Mouse (Mus musculus): ENCODE measurements around the gene Taf5l. TPM values are rescaled to one million over a fixed set of nuclear protein-coding genes. Genes with fewer than 3 reads are reported as not detected.

Gene Taf5l
- total and polyA plus RNA-seq, 3 experiments = 86.3 to 88.4 TPM; not detected in 1

DNA sequence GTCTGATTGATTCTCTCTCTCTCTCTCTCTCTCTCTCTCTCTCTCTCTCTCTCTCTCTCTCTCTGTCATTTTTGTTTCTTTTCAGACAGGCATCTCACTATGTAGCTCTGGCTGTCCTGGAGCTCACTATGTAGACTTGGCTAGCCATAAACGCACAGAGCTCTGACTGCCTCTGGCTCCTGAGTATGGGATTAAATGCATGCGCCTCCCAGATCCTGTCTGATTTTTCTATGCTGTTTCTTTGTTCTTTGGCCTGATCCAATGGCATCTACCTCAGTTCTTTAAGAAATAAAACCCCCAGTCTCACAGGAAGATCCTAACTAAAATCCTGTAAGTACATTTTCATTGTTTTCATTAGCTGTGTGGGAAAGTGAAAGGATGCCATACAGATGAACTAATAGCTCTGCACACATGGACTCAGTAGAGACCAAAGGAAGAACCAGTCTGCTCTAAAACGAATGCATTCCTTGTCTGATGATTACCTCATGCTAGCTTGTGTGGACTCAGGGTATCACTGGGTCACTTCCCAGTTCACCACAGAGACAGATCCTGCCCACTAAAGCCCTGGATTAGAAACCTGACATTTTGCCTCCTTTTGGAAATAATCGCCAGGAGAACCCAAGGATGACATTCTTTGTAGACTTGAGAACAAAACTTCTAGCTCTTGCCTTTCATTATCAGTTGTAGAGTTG is 46.0 kb upstream of the Taf5l start:
- Histone ChIP-seq H3K79me2 (ENCODE audit: control insufficient read depth, insufficient read depth, low read length, poor library complexity) (no peaks in the 10 kb centered on the region), H3K36me3 (ENCODE audit: control insufficient read depth in 1 of 2, insufficient read depth in 2 of 2, low read length in 2 of 2) (no peaks in the 10 kb centered on the region), H3K27ac (ENCODE audit: control insufficient read depth, low read depth, low read length) (no peak overlapping the region), H3K9ac (ENCODE audit: control insufficient read depth, low read depth, low read length, poor library complexity, severe bottlenecking) (no peak overlapping the region), H3K27me3 (ENCODE audit: control insufficient read depth in 1 of 2, insufficient read depth in 2 of 2, low read length in 2 of 2) (no peaks in the 10 kb centered on the region), H3K4me3 (ENCODE audit: control insufficient read depth in 1 of 2, insufficient read depth in 1 of 2, low read depth in 2 of 2, low read length in 2 of 2) (no peak overlapping the region), H3K9me3 (replicated peaks; ENCODE audit: insufficient read depth, low read length) (no peaks in the 10 kb centered on the region), H3K4me1 (ENCODE audit: control insufficient read depth in 1 of 2, insufficient read depth in 2 of 2, low read length in 2 of 2) (no peaks in the 10 kb centered on the region)
- TF ChIP-seq USF1 (IDR thresholded peaks at IDR 0.05; ENCODE audit: low read depth, low read length) (no peak), KAT2A (conservative IDR thresholded peaks at IDR 0.05; ENCODE audit: low read depth, low read length) (no peak), NELFE (IDR thresholded peaks at IDR 0.05; ENCODE audit: low read depth, low read length) (no peak), MAX (IDR thresholded peaks at IDR 0.05; ENCODE audit: low read length) (no peak), BHLHE40 (IDR thresholded peaks at IDR 0.05; ENCODE audit: borderline replicate concordance, low read depth, low read length) (no peak), CHD1 (IDR thresholded peaks at IDR 0.05; ENCODE audit: low read depth, low read length) (no peak), MEF2A (IDR thresholded peaks at IDR 0.05; ENCODE audit: extremely low read depth, insufficient replicate concordance, low read depth, low read length, poor library complexity, severe bottlenecking) (no peak), RCOR1 (IDR thresholded peaks at IDR 0.05; ENCODE audit: low read depth, low read length) (no peak)
- DNase-seq (ENCODE audit: low read depth, low spot score) = no peak

DNA sequence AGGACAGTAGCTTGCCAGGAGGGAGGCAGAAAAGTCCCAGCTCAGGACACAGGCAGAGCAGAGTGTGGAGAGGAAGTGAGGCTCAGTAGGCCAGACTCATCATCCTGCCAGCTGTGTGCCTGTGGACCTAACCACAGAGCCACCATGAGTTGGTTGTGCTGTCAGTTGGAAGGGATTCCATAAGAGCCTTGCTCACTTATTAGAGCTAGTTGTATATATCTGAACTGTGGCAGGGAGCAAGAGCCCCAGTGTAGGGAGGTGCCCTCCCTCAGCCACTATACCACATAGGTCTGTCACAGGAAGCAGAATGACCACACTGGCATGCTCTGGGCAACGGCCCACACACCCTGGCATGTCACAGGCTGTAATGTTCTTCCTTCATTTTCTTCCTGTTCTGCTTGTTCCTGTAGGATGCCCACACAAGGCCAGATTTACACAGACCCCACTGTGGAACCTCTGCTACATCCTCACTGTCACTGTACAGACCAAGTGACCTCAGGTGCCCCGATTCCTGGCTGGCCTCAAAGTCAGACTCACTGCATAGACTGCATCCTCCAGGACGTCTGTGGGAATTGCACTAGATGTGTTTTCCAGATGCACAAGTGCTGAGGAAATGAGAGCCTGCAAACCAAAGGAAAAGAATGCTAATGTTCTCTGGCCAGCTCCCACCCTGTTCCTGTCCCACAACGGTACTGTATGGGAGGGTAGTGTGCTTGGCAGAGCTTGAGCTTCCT is 45.3 kb upstream of the Taf5l start:
- no peak for TF ChIP-seq GATA1 (IDR thresholded peaks at IDR 0.05; ENCODE audit: low read depth, low read length)
- TF ChIP-seq GABPA (IDR thresholded peaks at IDR 0.05; ENCODE audit: low read depth, low read length) = no peak
- TF ChIP-seq CHD1 (IDR thresholded peaks at IDR 0.05; ENCODE audit: low read depth, low read length) = no peak
- no peak for TF ChIP-seq POLR2AphosphoS5 (IDR thresholded peaks at IDR 0.05; ENCODE audit: borderline replicate concordance, low read depth, low read length)
- no peak for TF ChIP-seq CHD2 (IDR thresholded peaks at IDR 0.05; ENCODE audit: low read length)
- TF ChIP-seq MEF2A (IDR thresholded peaks at IDR 0.05; ENCODE audit: extremely low read depth, insufficient replicate concordance, low read depth, low read length, poor library complexity, severe bottlenecking) = no peak
- no peak for TF ChIP-seq POLR2A (IDR thresholded peaks at IDR 0.05; ENCODE audit: control insufficient read depth in 1 of 2, insufficient read depth in 1 of 2, low read depth in 1 of 2, low read length in 2 of 2, poor library complexity in 1 of 2)
- no peak for TF ChIP-seq JUND (IDR thresholded peaks at IDR 0.05; ENCODE audit: low read depth, low read length)
- TF ChIP-seq MAX (IDR thresholded peaks at IDR 0.05; ENCODE audit: low read length) = no peak
- TF ChIP-seq USF2 (IDR thresholded peaks at IDR 0.05; ENCODE audit: borderline replicate concordance in 1 of 2, insufficient read depth in 1 of 2, low read depth in 1 of 2, low read length in 2 of 2) = no peak
- DNase-seq (ENCODE audit: low read depth, low spot score) = no peak
- H3K27me3 ChIP-seq (ENCODE audit: control insufficient read depth in 1 of 2, insufficient read depth in 2 of 2, low read length in 2 of 2) = no peaks in the 10 kb centered on the region
- H3K9ac ChIP-seq (ENCODE audit: control insufficient read depth, low read depth, low read length, poor library complexity, severe bottlenecking) = no peak overlapping the region
- H3K4me3 ChIP-seq (ENCODE audit: control insufficient read depth in 1 of 2, insufficient read depth in 1 of 2, low read depth in 2 of 2, low read length in 2 of 2) = no peak overlapping the region
- no peaks in the 10 kb centered on the region for H3K4me1 ChIP-seq (ENCODE audit: control insufficient read depth in 1 of 2, insufficient read depth in 2 of 2, low read length in 2 of 2)
- no peaks in the 10 kb centered on the region for H3K9me3 ChIP-seq (replicated peaks; ENCODE audit: insufficient read depth, low read length)
- no peaks in the 10 kb centered on the region for H3K79me2 ChIP-seq (ENCODE audit: control insufficient read depth, insufficient read depth, low read length, poor library complexity)
- H3K36me3 ChIP-seq (ENCODE audit: control insufficient read depth in 1 of 2, insufficient read depth in 2 of 2, low read length in 2 of 2) = no peaks in the 10 kb centered on the region
- H3K27ac ChIP-seq (ENCODE audit: control insufficient read depth, low read depth, low read length) = no peak overlapping the region
